Mouse (Mus musculus): ENCODE measurements around the gene Arrdc3. TPM values are rescaled to one million over a fixed set of nuclear protein-coding genes. Genes with fewer than 3 reads are reported as not detected.

Arrdc3 gene
- total RNA-seq, 2 experiments from 2014 or later, result 148 to 150 TPM

- ATAC-seq (replicated peaks; ENCODE audit: low FRiP score, poor library complexity, severe bottlenecking), result no peak
These were observed 30.2 kb downstream of the Arrdc3 start for GRCm38 (mm10) chr13:80913361-80913760.

- ATAC-seq (replicated peaks; ENCODE audit: low FRiP score, poor library complexity, severe bottlenecking), result no peak
These were observed 37.8 kb downstream of the Arrdc3 start for GRCm38 (mm10) chr13:80920939-80921338.

GRCm38 (mm10) chr13:80921593-80922327 lies 38.6 kb downstream of the Arrdc3 start:
- no peak for ATAC-seq (replicated peaks; ENCODE audit: low FRiP score, poor library complexity, severe bottlenecking)

- ATAC-seq (replicated peaks; ENCODE audit: low FRiP score, poor library complexity, severe bottlenecking), result no peak
These were observed 45.0 kb downstream of the Arrdc3 start for GRCm38 (mm10) chr13:80928187-80928586.

- ATAC-seq (replicated peaks; ENCODE audit: low FRiP score, poor library complexity, severe bottlenecking), result no peak
These were observed 46.8 kb downstream of the Arrdc3 start for GRCm38 (mm10) chr13:80930030-80930429.

DNA sequence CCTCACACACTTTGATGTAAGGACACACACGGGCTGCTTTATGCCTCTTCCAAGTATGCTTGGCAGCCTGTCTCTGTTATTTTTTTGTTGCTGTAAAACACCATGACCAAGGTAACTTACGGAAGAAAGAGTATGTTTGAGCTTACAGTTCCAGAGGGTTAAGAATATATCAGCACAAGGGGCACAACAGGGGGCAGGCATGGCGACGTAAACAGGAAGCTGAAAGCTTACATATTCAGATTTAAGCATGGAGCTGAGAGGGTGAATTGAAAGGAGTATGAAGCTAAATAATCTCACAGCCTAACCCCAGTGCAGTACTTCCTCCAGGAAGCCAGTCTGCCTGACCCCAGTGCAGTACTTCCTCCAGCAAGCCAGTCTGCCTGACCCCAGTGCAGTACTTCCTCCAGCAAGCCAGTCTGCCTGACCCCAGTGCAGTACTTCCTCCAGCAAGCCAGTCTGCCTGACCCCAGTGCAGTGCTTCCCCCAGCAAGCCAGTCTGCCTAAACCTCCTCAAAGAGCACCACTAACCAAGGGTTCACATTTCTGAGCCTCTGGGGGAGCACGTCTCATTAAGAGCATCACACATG lies 49.7 kb downstream of the Arrdc3 start:
- ATAC-seq (replicated peaks; ENCODE audit: low FRiP score, poor library complexity, severe bottlenecking), result no peak

DNA sequence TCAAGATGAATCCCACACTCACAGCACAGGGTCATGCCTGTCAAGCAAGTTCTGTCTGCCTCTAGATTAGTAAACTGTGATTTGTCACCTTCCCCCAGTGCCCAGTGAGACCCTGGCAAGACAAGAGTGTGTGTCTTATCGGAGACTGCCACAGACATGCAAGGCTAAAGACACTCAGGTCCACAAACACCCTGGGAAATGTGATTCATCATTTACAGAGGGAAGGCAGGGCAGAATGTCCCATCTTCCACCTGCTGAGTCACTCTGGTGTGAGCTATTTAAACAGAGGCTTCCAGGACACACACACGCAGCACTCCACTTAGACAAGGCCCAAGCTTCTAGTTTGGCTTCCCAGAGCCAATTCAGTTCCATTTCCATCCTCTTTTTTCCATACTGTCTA lies 53.2 kb downstream of the Arrdc3 start:
- ATAC-seq (replicated peaks; ENCODE audit: low FRiP score, poor library complexity, severe bottlenecking), result no peak

DNA sequence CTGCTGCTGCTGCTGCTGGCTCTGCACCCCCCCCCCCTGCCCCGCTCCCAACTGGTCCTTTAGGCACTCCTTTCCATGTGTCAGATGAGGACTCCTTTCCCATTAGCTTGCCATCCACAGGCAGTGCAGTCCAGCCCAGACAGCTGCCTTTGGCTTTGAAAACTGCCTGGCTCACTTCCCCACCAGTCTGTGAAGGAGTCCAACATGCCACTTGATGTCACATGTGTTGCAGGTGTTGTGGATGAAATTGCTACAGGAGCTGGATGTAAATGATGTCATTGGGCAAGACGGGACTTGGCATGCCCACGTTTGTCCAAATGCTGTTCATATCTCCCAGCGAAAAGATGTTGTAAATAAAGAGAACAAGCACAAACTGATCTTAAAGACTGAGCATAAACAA lies 56.0 kb downstream of the Arrdc3 start:
- no peak for ATAC-seq (replicated peaks; ENCODE audit: low FRiP score, poor library complexity, severe bottlenecking)

- no peak for ATAC-seq (replicated peaks; ENCODE audit: low FRiP score, poor library complexity, severe bottlenecking)
These were observed 56.7 kb downstream of the Arrdc3 start for GRCm38 (mm10) chr13:80939866-80940265.

DNA sequence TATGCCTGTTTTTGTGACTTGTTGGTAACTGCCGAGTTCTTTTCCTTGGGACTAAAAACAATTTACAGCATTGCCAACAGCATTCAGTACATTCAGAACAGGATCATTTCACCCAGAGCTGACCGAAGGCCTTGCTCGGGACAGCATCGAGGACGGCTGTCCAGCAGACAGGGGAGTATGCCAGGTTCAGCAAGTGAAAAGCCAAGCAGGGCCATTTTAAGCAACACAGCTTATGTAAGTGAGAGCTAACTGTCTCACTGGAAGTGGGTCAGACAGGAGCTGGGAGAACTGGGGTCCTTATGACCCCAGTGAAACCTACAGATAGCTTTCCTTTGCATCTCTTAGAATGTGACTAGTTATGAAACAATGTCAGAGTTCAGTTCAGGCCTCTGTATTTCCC lies 57.2 kb downstream of the Arrdc3 start:
- ATAC-seq (replicated peaks; ENCODE audit: low FRiP score, poor library complexity, severe bottlenecking), result no peak

- no peak for ATAC-seq (replicated peaks; ENCODE audit: low FRiP score, poor library complexity, severe bottlenecking)
These were observed 57.9 kb downstream of the Arrdc3 start for GRCm38 (mm10) chr13:80940860-80941630.

DNA sequence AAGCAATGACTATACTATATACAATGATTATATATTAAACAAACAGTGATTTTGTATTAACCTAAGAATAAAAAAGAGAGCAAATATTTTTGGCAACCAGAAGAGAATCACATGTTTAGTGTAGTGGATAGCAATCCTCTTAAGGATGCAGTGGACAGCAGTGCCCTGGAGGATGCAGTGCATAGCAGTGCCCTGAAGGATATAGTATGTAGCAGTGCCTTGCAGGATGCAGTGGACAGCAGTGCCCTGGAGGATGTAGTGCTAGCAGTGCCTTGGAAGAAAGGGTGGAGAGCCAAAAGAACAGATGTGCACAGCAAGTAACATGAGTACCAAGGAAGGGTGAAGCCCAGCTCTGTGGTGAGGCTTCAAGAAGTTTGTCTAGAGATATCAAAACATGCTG lies 61.3 kb downstream of the Arrdc3 start:
- ATAC-seq (replicated peaks; ENCODE audit: low FRiP score, poor library complexity, severe bottlenecking), result no peak

Measured in erythroid progenitor cell, adult 5-6 weeks (primary cell).